Mouse (Mus musculus): Measurements from ENCODE around the gene Pdp2.

GRCm38 (mm10) chr8:104543440-104544045 is 47.7 kb upstream of the Pdp2 start:
- TF ChIP-seq CTCF (IDR thresholded peaks at IDR 0.05; ENCODE audit: borderline replicate concordance, insufficient read depth, low read depth, low read length) (no peak), POLR2A (IDR thresholded peaks at IDR 0.05; ENCODE audit: borderline replicate concordance, insufficient read depth, low read length) (no peak)

Measured in cerebellum, adult 2 months (tissue).